ENCODE assay signal across 23 mouse cellular contexts in genomic region chr11:101185441-101185840, GRCm38 (mm10). TPM values are rescaled to one million over a fixed set of nuclear protein-coding genes. Genes with fewer than 3 reads are reported as not detected.
DNase-seq lines count a peak whose midpoint lies in the region; ATAC-seq lines count a peak whose summit lies in the region.
"Had no signal": no experiment of that assay in that cellular context is flagged by ENCODE, and none has a peak within 500 bp of the region (broad histone marks: within the 10 kb centered on the region; RNA-seq: fewer than 3 reads in every experiment).

No protein-coding gene starts in this region.

- no peak overlapping the region for H3K4me3 ChIP-seq in heart, embryonic 12.5 days
- H3K4me3 ChIP-seq: embryonic facial prominence, embryonic 10.5 days; embryonic facial prominence, embryonic 12.5 days; forebrain, embryonic 13.5 days; forebrain, embryonic 15.5 days had no signal

- no peak overlapping the region for H3K9ac ChIP-seq in heart, embryonic 12.5 days
- H3K9ac ChIP-seq: embryonic facial prominence, embryonic 12.5 days; forebrain, embryonic 13.5 days; forebrain, embryonic 15.5 days; forebrain, postnatal 0 days had no signal

- peaks cover 19% of the 10 kb centered on the region for H3K4me1 ChIP-seq in heart, embryonic 12.5 days (replicated peaks)

- peak; percentile 28 for DNase-seq in cerebellum, adult 11 months
- peak; percentile 19 for DNase-seq in cerebellum, adult 8-10 months
- no peak for DNase-seq in cerebellum, postnatal 36 days
- DNase-seq in heart, adult 11 months = peak; percentile 88
- peak; percentile 49 for DNase-seq in cerebellum, adult 9-11 months
- DNase-seq in thymus, postnatal 25 days = no peak
- DNase-seq: adrenal gland, adult 8-10 months; adrenal gland, postnatal 14 days; adrenal gland, postnatal 36 days; B cell, adult 2 months; forebrain, postnatal 0 days had no signal

- H3K9me3 ChIP-seq in heart, embryonic 12.5 days (replicated peaks) = no peaks in the 10 kb centered on the region
- H3K9me3 ChIP-seq: embryonic facial prominence, embryonic 10.5 days; embryonic facial prominence, embryonic 12.5 days; forebrain, embryonic 13.5 days; forebrain, embryonic 15.5 days; G1E had no signal

- ATAC-seq in cerebellum, adult (ENCODE audit: insufficient number of reproducible peaks, low FRiP score, low TSS enrichment) = no peak
- ATAC-seq in heart, embryonic 12.5 days (ENCODE audit: insufficient number of reproducible peaks, low FRiP score) = no peak
- ATAC-seq: activated CD4-positive, CD25-positive, alpha-beta regulatory T cell, adult 4 months; CD4-positive, CD25-positive, alpha-beta regulatory T cell, adult 4 months; forebrain, embryonic 13.5 days; forebrain, embryonic 15.5 days; forebrain, postnatal 0 days; Patski had no signal

- H3K36me3 ChIP-seq in heart, embryonic 12.5 days = no peaks in the 10 kb centered on the region; the same call in 1 of the 2 replicates
- H3K36me3 ChIP-seq: embryonic facial prominence, embryonic 10.5 days; embryonic facial prominence, embryonic 12.5 days; forebrain, embryonic 15.5 days had no signal

- H3K27me3 ChIP-seq in heart, embryonic 12.5 days (replicated peaks) = 0 out of 2 replicates have a peak, but pooled peaks cover 8% of the 10 kb centered on the region
- H3K27me3 ChIP-seq: CH12.LX; forebrain, embryonic 15.5 days; Patski had no signal

- H3K27ac ChIP-seq in heart, embryonic 12.5 days (ENCODE audit: poor library complexity, severe bottlenecking) = no peak overlapping the region
- H3K27ac ChIP-seq: embryonic facial prominence, embryonic 10.5 days; embryonic facial prominence, embryonic 12.5 days; forebrain, embryonic 13.5 days; forebrain, embryonic 15.5 days had no signal

- H3K4me2 ChIP-seq in heart, embryonic 12.5 days = no peak overlapping the region
- H3K4me2 ChIP-seq: embryonic facial prominence, embryonic 12.5 days; forebrain, embryonic 13.5 days; forebrain, embryonic 15.5 days had no signal

- 89% methylated on average over 4 of the region's 4 CpGs for WGBS in heart, embryonic 12.5 days

RNA-seq across cellular contexts. Expression of gene Ccr10, which starts 10.2 kb away (rescaled TPM):
- polyA plus RNA-seq in heart, embryonic 12.5 days (2016; fragmentation: Nextera tagmentation; extraction: Ambion mirVana) = 0.15 and 0.36 TPM in 2 replicates
- polyA plus RNA-seq: embryonic facial prominence, embryonic 14.5 days; forebrain, embryonic 13.5 days; G1E had no signal

RNA-seq across cellular contexts. Expression of gene Plekhh3, which starts 14.3 kb away (rescaled TPM):
- 10.4 and 10.6 TPM in 2 replicates for polyA plus RNA-seq in heart, embryonic 12.5 days (2016; fragmentation: Nextera tagmentation; extraction: Ambion mirVana)
- polyA plus RNA-seq: activated CD4-positive, CD25-positive, alpha-beta regulatory T cell, adult 4 months; CD4-positive, CD25-positive, alpha-beta regulatory T cell, adult 4 months had no signal

RNA-seq across cellular contexts. Expression of gene Cntnap1, which starts 15.1 kb away (rescaled TPM):
- polyA plus RNA-seq in heart, embryonic 12.5 days (2016; fragmentation: Nextera tagmentation; extraction: Ambion mirVana) = 0.37 and 0.71 TPM in 2 replicates

RNA-seq across cellular contexts. Expression of gene Tubg2, which starts 29.7 kb away (rescaled TPM):
- polyA plus RNA-seq in heart, embryonic 12.5 days (2016; fragmentation: Nextera tagmentation; extraction: Ambion mirVana) = 3.3 and 3.6 TPM in 2 replicates
- polyA plus RNA-seq: G1E had no signal

RNA-seq across cellular contexts. Expression of gene Ezh1, which starts 40.8 kb away (rescaled TPM):
- 14.9 and 16.1 TPM in 2 replicates for polyA plus RNA-seq in heart, embryonic 12.5 days (2016; fragmentation: Nextera tagmentation; extraction: Ambion mirVana)

Comparison
In these comparisons a context has a peak if more than half of its experiments do, and no peak if none do; other contexts are left out.
1. DNase-seq: peak in cerebellum, adult 11 months (single experiment), cerebellum, adult 8-10 months (single experiment), heart, adult 11 months (single experiment) and cerebellum, adult 9-11 months (single experiment); none in cerebellum, postnatal 36 days (0 of 2) and thymus, postnatal 25 days (single experiment).